Mouse (Mus musculus): ENCODE measurements around the gene Miox. TPM values are rescaled to one million over a fixed set of nuclear protein-coding genes. Genes with fewer than 3 reads are reported as not detected.

Miox gene
- total RNA-seq, 2 experiments from 2014 or later: not detected

- ATAC-seq (replicated peaks; ENCODE audit: low FRiP score, poor library complexity, severe bottlenecking): peak; percentile 17; the same call in 1 of the 2 replicates
Measured at GRCm38 (mm10) chr15:89314511-89315189, 19.5 kb upstream of the Miox start.

DNA sequence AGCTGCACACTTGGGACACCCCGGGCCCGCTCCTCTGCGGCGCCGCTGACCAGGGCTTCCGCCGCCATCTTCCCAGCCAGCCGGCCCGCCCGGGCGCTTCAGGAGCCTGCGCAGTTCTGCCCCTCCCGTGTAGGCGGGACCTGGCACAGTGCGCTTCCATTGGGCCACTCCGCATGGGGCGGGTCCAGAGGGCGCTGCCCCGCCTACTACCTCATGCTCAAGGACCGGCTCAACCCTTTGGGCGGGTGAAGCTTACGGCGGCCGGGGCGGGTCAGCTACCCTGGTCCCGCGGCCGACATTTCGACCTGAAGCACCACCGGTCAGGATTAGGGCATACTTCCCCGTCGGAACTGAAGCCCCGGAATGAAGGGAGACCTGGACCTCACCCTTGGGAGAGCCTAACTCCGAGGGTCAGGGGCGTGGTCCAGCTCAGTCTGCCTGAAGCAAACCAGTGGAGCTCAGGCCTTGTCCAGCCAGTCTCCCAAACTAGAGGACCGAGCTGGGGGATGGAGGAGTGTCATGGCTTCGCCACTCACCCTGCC, 18.9 kb upstream of the Miox start, which contains the start of gene Sbf1:
Gene Sbf1 (minus strand): TSS at position 122 of the 542 bp plus-strand sequence.
- ATAC-seq (replicated peaks; ENCODE audit: low FRiP score, poor library complexity, severe bottlenecking): peak; percentile 96

- ATAC-seq (replicated peaks; ENCODE audit: low FRiP score, poor library complexity, severe bottlenecking): no peak
Measured at GRCm38 (mm10) chr15:89316146-89316545, 18.1 kb upstream of the Miox start.

DNA sequence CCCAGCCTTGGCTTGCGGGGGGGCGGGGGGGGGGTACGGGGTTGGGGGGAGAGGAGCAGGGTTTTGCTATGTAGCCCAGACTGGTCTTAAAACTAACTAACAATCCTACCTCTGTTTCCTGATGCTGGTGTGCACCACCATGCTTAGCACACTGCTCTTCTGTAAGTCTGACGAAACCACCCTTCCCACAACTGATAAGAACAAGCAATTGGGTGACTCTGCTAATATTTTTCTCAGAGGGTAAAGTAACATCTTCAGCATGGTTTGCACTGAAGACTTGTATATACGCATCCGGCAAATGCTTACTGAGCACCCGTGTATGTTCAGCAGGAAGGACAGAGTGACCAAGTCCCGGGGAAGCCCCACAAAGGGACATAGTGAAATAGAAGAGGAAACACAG, 12.9 kb upstream of the Miox start:
- ATAC-seq (replicated peaks; ENCODE audit: low FRiP score, poor library complexity, severe bottlenecking): no peak

DNA sequence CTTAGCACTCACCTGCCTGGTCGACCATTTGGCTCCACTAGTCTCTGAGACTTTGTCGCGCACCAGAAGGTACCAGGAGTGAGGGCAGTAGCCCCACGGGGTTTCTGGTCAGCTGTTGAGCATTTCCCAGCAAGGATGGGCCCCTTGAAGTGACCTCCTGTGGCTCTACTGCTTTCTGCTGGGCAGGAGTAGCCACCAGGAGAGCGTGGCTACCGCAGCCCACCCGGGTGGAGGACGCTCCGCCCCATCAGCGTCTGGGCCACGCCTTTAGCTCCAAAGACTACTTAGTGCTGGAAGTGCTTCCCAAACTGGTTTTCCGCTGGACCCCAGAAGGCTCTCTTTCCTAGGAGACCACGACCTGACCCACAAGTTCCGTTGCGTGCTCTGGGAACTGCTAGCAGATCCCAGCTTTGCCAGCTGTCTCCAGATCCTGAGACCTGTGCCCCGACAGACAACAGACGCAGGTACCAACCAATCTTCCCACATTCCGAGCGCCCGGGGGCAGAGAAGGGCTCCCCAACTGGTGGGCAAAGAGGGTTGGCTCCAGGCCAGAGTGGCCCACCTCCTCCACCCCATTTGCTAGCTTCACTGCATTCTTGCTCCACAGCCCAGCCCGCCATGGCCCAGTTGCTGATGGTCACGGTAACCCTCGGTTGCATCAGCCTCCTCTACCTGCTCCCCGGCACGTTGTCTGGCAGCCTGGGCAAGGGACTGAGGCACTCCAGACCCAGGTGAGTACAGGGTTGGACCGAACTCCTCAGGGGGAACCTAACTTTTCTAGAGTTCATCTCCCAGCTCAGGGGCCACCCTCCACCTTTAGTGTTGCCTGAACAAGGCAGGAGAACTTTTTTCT, 11.3 kb upstream of the Miox start, which contains the start of gene Adm2:
Gene Adm2 (plus strand): TSS at position 51 of the 853 bp plus-strand sequence.
- ATAC-seq (replicated peaks; ENCODE audit: low FRiP score, poor library complexity, severe bottlenecking): no peak

DNA sequence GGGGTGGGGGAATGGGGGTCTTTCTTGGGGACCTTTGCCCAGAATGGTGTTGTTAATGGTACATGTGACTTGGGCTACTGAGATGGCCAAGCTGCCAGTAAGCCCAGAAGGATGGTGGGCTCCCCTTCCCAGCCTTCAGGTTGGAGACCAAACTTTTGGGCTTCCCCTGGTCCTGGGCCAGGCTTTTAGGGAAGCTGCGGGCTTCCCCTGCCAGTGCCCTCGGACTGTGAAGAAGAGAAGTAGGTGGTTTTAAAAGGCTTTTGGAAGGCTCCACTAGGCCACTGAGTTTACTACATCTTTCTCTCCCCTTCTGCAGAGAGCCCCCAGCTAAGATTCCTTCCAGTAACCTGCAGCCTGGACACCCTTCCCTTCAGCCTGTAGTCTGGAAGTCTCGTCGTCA, 10.5 kb upstream of the Miox start:
- no peak for ATAC-seq (replicated peaks; ENCODE audit: low FRiP score, poor library complexity, severe bottlenecking)

DNA sequence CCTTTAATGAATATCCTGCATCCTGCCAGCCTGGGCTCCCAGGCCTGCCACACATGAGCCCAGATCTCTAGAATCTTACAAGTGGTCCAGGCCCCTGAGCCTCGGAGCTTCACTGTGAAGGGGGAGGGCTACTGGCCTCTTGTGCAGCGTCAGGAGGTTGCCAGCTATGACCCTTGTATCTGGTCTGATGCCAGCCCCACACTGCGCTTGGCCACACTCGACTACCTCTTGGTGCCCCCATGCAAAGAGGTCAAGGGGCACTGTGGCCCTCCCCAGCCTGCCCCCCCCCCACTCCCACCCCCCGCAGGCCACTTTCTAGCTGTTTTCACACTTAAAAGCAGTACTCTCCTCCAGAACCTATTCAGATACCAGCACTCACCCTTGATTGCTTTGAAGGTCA, 7.8 kb upstream of the Miox start:
- no peak for ATAC-seq (replicated peaks; ENCODE audit: low FRiP score, poor library complexity, severe bottlenecking)

GRCm38 (mm10) chr15:89334774-89335537, 758 bp downstream of the Miox start:
- ATAC-seq (replicated peaks; ENCODE audit: low FRiP score, poor library complexity, severe bottlenecking): no peak

- ATAC-seq (replicated peaks; ENCODE audit: low FRiP score, poor library complexity, severe bottlenecking): no peak
Measured at GRCm38 (mm10) chr15:89336422-89336821, 2.2 kb downstream of the Miox start.

GRCm38 (mm10) chr15:89339696-89340095, 5.5 kb downstream of the Miox start:
- ATAC-seq (replicated peaks; ENCODE audit: low FRiP score, poor library complexity, severe bottlenecking): no peak

DNA sequence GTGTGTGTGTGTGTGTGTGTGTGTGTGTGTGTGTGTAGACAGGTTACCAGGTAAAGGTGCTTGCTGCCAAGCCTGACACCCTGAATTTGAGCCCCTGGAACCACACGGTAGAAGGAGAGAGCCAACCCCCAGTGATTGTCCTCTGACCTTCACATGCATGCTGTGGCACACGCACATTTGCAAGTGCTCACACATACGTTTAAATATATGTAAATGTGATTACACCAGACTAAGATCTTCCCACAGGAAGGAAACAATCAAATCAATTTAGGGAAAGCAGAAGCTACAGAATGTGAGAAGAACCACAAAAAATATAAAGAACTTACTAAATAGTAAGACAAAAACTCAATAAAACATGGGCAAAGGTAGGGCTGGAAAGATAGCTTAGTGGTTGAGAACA, 5.9 kb downstream of the Miox start:
- ATAC-seq (replicated peaks; ENCODE audit: low FRiP score, poor library complexity, severe bottlenecking): no peak

DNA sequence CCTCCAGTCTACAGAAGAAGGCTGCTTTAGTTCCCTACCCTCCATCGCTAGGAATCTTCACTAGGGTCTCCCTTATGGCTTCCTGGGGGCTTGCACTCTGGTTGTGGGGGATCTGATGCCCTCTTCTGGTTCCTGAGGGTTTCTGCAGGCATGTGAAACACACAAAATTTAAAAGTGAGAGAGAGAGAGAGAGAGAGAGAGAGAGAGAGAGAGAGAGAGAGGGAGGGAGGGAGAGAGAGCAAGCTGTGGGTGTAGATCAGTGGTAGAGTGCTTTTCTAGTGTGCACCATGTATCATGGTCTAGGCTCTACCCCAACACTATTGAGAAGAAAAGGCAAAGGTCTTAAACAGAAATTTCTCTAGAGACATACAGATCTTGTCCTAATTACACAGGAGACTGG, 7.5 kb downstream of the Miox start:
- ATAC-seq (replicated peaks; ENCODE audit: low FRiP score, poor library complexity, severe bottlenecking): no peak

DNA sequence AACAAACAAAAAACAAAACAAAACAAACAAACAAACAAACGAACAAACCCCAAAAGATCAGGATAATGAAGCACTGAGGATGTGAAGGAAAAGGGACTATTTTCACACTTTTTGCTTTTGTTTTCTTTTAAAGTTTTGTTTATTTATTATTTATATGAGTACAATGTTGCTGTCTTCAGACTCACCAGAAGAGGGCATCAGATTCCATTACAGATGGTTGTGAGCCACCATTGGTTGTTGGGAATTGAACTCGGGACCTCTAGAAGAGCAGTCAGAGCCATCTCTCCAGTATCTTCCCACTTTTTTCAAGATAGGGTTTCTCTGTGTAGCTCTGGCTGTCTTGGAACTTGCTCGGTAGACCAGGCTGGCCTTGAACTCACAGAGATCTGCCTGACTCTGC, 9.1 kb downstream of the Miox start:
- no peak for ATAC-seq (replicated peaks; ENCODE audit: low FRiP score, poor library complexity, severe bottlenecking)

DNA sequence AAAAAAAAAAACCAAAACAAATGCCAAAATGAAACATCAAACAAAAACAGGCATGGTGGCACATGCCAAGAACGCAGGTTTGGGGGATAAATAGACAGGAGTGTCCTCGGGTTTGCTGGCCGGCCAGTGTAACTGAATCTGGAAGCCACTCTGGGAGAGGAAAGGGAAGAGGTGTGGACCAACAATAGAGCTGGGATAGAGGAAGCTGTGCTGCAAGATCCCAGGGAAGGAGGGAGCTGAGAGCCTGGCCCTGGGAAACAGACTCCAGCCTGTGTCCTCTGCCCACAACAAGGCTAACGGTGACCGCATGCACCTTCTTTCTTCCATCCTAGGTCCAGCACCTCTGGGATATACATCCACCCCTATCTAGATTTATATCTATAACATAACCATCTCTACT, 16.2 kb downstream of the Miox start:
- no peak for ATAC-seq (replicated peaks; ENCODE audit: low FRiP score, poor library complexity, severe bottlenecking)

DNA sequence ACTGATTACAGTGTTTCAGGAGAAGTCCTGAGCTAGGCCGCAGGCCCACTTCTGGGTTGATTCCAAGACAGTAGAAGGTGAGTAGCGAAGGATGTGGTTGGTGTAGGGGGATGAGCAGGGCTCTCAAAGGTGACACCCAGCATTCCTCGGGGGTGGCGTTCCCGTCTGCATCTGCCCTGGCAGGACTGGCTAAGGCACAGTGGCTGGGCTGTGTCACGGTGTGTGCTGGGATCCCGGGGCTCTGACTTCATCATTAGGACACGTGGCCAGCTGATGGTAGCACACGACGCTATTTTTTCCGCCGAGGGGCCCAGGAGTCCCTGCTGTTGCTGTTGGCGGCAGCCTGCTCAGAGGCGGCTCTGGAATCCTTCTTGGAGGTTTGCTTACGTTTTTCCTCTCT, 17.1 kb downstream of the Miox start:
- ATAC-seq (replicated peaks; ENCODE audit: low FRiP score, poor library complexity, severe bottlenecking): no peak

DNA sequence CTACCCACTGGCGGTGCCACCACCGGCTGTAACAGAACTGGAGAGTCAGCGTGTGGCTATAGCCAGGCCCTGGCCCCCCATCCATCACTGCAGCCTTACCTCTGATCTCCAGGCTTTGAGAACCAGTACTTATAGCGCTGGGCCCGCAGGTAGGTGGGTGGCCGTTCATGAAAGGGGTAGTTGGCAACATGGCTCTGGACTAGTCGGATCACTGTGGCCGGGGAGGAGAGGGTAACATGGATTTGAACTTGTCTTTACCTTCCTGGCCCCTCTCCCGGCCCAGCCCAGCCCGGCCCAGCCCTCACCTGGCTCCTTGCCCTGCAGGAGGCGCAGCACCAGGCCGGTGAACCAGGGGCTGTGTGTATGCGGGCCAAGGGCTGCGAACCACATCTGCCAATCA, 17.9 kb downstream of the Miox start:
- no peak for ATAC-seq (replicated peaks; ENCODE audit: low FRiP score, poor library complexity, severe bottlenecking)

- no peak for ATAC-seq (replicated peaks; ENCODE audit: low FRiP score, poor library complexity, severe bottlenecking)
Measured at GRCm38 (mm10) chr15:89352795-89353194, 18.6 kb downstream of the Miox start.

- ATAC-seq (replicated peaks; ENCODE audit: low FRiP score, poor library complexity, severe bottlenecking): no peak
Measured at GRCm38 (mm10) chr15:89353837-89354236, 19.6 kb downstream of the Miox start.

DNA sequence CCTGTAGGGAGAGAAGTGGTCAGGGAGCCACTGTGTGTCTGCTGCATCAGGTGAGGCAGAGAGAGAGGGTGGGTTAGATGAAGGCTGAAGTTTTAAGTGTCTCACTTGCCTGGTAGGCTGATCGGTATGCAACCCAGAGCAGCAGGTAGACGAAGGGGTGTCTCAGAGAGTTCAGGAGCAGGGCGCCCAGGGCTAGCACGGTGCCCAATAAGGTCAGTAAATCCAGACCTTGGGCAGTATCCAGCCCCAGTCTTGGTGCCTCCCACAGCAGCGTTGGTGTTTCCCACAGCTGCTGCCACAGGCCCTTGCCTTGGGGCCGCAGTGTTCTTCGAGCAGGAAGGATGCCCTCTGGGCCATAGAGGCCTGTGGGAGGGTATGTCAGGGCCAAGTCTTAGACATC, 20.3 kb downstream of the Miox start:
- 0 out of 2 replicates have a peak, but pooled peaks have one; percentile 0 for ATAC-seq (replicated peaks; ENCODE audit: low FRiP score, poor library complexity, severe bottlenecking)

Data from erythroblast, adult 5-6 weeks (primary cell).